Mouse (Mus musculus) embryo, embryonic 10 days (tissue): ENCODE data around the gene Nckap5.

ENCODE experiments used
- DNase-seq: peaks from one replicate; pipeline ENCODE4 v3.0.0-alpha.2; 2015; ENCODE audit warnings: low spot score

The Nckap5 gene

DNA sequence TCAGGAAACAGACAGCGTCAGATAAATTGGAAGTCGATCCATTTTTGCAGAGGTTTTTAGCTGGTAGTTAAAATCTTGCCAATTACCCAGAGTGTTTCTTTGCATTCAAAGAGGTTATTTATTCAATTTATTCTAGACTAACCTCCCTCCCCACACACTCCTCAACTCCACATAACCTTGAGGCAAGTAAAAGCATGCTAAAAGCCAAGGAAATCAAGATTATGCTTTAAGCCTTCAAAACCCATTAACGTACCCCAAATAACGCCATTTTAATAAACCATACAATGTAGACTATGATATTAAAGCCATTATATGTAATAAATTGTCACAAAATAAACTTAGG is 129.7 kb downstream of the Nckap5 start:
- no peak for DNase-seq

DNA sequence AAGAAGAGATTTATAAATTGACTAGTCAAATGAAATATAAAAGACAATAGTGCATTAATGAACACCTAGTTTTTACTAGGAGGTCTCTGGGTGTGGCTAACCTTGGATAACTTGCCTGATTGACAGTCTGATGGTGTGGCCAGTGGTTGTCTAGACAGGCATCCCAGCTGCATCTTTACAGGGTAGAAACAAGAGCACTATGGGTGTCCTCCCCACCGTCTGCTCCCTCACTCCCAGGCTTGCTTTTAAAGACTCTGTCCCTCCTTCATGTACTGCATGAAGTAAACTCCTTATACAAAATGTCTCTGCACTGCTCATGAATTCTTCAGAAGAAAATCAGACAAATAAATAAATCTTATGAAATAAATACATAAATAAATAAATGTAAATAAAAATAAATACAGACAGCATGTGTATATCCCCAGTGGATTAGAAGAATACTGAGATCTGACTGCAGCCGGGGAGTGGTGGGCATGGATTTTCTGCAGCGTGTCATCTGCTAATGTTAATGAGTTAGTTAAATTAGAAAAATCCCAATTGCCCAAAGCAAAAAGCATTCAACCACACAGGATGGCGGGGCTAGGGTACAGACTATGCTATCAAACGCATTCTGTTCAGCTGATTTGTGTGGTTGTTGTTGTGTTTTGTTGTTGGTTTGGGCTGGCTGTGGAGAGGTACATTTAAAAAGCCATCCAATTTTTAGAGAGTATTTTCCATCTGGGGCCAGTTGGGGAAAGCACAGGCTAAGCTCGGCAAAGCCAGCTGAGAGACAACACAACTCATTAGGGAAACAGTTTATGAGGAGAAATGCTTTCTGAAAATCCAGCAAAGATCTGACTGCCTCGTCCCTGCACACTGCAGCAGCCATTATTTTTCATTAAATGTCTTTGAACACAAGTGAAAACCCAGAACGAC is 130.3 kb downstream of the Nckap5 start:
- no peak for DNase-seq

DNA sequence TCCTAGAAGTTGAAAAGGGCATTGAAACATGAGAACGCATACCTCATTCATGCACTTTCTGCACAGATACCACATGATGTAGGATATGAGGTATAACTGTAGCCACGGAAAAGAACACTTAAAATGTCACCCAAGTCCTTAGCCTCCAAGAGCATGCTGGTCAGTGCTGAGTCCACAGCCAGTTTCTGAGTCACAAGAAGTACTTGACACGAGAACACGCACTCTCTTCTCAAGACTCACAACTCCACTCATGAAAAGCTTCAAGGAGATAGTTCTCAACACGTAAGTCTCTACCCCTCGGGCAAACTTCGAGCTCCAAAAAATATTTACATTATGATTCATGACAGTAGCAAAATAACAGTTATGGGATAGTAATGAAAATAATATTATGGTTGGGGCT is 137.0 kb downstream of the Nckap5 start:
- no peak for DNase-seq

DNA sequence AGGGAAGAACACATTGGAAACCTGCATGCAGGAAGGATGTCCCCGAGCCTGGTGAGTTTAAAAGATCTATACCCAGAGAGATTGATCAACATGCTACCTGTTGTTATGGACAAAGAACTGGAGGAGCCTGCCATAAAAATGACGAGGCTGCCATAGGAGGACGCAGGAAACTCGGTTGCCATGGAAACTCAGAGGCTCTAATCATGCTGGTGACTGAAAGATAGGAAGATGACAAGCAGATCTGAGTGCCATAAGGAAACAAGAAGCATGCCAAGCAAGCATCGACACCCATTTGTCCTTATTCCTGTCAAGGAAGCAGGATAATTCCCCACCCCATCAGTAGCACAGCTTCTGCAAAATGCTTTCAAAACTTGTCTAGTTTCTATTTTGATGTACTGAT is 142.0 kb downstream of the Nckap5 start:
- no peak for DNase-seq

DNA sequence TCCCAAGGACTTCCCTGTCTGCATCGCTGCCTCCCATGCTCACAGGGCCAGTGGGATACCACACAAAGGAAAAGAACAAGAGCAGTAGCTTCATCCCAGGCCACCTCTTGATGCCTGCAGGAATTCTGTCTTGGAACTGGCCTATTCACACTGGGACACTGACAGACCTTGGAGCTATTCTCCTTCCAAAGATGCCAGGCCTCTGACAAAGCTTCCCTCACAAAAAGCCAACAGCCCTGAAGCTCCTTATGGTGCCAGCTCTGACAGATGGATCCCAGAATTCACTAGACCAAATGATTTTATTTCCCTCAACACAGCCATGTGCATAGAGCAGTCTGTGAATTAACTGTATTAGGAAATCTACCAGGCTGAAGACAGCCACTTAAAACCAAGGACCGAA is 143.9 kb downstream of the Nckap5 start:
- DNase-seq: no peak

DNA sequence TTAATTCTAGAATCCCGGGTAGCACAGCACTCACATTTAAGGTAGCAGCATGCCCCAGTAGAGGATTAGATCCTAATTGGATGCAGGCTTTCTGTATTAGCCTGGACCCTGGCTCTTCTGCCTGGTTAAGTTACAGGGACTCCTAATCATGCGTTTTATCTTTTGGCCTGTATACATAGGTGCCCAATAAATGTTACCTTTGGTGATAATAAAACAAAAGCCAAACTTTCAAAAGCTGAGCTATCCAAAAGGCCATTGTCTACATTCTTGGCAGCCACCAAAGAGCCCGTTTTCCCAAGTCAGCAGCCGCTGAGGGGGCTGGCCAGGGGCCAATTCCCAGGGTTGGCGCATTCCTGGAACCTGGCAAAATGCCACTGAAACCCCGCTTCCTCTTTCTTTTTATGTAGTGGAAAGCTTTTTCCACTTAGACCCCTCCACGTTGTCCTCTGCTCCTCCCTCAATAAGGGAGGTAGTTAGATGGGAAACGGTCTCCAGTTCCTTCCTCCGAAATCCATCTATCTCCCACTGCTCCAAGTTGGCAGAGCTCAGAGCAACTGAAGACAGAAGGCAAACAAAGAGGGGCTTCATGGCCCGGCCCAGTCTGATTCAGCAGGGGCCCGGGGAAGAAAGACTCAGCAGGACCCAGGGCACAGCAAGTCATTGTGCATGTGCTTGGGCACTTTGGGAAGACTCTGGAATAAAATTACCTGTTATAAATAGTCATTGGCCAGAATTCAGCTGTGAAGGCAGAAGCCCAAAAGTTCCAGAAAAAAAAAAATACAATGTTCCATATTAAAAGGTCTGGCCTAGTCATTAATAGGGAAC is 146.8 kb downstream of the Nckap5 start:
- DNase-seq: no peak

GRCm38 (mm10) chr1:126681773-126682172 is 148.8 kb downstream of the Nckap5 start:
- no peak for DNase-seq

DNA sequence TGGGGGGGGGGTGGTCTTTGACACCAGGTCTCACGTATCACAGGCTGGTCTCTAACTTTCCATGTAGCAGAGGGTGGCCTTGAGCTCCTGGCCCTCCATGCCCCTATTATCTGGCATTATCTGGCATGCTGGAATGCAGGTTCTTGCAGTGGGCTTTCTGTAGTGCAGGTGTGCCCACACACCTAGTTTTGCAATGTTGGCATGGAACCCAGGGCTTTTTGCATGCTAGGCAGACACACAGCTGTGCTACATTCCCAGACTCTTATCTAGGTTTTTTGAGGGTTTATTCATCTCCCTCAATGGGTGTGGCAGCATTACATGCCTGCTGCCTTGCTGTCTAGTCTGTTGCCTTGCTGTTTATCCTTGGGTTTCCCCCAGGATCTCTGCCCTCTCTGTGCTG is 151.3 kb downstream of the Nckap5 start:
- DNase-seq: no peak

DNA sequence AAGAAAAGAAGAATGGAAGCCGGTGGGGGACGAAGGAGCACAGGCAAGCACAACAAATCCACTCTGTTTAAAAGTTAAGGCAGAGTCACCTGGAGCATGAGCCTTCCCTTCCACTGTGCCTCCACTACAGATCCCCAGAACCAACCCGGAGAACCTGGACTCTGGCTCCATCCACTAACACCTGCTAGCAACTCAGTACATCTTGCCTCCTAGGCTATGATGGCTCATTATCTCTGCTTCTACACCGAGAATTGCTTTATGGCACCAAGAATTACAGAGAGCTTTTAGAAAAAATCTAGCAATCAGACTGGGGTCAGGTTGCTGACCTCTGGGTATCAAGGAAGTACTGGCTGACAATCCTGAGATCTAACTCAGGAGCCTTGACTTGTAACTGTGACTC is 153.3 kb downstream of the Nckap5 start:
- no peak for DNase-seq

DNA sequence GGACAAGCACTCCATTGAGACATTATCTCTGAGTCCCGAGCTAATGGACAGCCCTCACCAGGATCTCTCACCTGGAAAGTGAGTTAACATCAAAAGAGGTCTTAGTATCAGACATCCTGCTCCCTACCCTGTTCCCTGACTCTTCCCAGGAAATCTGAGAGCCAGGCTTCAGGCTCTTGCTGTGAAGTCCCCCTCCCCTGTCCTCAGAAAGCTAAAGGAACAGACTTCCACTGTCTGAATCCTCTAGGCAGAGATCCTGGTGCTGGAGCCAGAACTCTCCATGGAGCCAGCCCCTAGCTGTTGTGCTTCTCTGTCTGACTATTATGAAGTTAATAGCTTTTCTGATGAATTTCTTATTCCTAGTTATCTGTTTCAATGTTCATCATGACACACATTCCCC is 153.8 kb downstream of the Nckap5 start:
- no peak for DNase-seq

DNA sequence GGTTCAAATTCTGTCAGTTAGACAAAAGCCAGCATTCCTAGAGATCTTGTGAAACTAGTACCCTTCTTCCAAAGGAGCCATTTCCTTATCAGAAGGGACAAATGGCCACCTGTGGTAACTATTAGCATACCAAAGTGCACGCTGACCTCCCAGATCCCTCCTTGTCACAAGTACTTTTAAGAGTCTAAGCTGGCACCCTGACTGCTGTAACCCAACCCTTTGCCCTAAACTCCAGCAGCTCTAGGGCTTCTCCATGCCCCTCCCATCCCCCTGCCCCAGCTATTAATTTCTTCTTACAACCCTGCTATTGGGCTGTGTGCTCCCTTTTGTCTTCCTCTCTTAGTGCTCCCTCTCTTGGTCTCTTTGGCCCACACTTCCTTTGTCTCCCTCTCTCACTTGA is 155.5 kb downstream of the Nckap5 start:
- no peak for DNase-seq

DNA sequence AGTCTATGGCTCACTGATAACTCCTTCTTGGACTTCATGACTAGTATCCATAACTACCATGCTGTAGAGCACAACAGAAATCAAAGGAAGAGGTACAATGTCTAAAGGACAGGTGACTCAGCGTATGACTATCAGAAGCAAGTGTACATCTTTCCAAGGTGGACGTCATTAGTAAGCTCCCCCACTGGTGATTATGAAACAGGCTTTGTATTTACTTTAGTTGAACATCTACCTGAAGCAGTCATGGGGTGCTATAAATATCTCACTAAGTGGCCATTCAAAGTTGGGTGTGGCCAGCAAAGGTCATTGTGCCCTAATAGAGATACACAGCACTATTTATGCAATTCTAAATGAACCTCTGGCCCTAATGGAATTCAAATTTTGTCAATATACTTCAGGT is 157.4 kb downstream of the Nckap5 start:
- DNase-seq: no peak

DNA sequence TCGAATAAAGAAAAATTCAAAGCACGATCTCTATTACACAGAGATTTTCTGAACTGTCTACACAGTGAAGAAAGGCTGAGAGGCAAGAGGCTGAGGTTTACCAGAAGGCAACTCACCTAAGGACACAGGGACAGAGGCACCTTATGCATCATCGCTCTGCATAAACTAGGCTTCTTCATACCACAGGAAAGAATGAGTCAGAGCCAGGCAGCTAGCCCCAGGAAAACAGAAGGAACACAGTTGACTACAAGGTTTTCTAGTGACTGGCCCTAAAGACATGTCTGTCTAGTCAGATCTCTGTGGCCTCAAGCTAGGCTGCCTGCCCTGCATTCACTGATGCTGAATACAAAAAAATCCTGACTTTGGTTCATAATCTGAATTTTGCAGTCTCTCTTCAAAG is 160.1 kb downstream of the Nckap5 start:
- no peak for DNase-seq

GRCm38 (mm10) chr1:126660098-126660999 is 170.2 kb downstream of the Nckap5 start:
- peak; percentile 25 for DNase-seq

GRCm38 (mm10) chr1:126658731-126659130 is 171.9 kb downstream of the Nckap5 start:
- DNase-seq: no peak

GRCm38 (mm10) chr1:126656246-126656645 is 174.4 kb downstream of the Nckap5 start:
- no peak for DNase-seq

DNA sequence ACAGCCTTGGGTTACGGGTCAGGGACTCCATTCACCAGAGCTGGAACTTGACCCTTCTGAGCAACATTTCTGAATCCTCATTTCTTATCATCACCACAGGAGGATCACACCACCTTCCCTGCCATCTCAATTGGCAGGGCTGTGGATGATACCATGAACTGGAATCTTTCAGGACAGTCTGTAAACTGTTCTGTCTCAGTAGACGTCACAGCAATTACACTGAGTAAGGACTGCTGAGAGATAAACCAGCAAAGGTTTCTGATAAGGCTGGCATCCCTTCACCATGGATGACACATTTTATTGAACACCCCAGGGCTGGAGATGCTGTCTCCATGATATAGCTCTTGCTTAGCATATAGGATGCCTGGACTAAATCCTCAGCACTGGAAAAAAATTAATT is 178.5 kb downstream of the Nckap5 start:
- DNase-seq: no peak

- DNase-seq: no peak
Measured at GRCm38 (mm10) chr1:126650806-126651205, 179.8 kb downstream of the Nckap5 start.

DNA sequence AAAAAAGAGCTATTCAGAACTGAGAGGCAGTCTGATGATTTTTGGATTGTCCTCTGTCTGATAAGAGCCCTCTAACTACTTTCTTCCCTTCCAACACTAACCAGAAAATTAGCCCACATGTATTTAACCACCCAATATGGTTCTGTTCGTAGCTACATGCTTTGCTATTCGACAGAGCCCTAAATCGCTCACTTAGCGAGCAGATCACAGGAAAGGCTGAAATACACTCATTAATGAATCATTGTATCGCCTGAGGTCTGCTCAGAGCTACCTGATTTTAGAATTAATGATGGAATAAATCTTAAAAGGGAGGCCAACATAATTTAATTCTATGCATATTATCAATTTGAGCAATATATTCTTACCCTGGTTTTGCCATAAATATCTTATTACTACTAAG is 187.8 kb downstream of the Nckap5 start:
- DNase-seq: no peak

- DNase-seq: no peak
Measured at GRCm38 (mm10) chr1:126639463-126639862, 191.1 kb downstream of the Nckap5 start.

DNA sequence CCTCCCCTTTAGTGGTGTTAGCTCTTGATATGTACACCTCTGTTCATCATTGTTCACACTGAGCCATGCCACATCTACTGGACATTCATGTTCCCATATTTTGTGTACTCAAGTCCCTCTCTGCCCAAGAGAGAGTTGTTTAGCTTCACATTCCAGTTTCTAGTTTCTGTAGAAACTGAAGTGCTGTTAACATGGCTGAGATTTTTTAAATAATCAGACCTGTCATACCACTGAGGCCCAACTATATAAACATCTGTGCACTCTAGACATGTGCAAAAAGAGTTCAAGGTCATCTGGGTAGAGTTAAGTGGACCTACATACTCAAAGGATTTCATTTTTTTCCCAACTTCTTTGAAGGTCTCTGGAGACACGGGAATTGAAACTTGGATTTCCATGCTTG is 193.1 kb downstream of the Nckap5 start:
- no peak for DNase-seq

DNA sequence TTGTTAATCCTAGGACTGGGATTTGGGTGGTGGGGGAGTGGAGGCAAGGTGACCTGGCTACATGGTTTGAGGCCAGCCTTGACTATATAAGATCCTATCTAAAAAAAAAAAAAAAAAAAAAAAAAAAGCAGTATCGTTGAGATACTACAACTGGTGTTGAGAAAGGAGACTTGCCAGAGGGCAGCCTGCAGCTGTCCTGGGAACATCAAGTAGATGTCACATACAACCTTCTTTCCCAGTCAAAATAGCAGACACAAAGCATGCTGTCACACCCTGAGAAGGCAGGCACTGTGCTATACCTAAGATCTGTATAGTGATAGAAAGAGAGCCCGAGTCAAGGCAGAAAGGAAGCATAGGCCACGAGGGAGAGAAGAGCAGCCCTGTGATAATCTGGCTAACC is 204.4 kb downstream of the Nckap5 start:
- DNase-seq: no peak
